Mouse (Mus musculus) intestine, postnatal 0 days (tissue): ENCODE data around the gene Mns1. TPM values are rescaled to one million over a fixed set of nuclear protein-coding genes. Genes with fewer than 3 reads are reported as not detected.

Experiments used
- ATAC-seq: fragments of 200-750 bp; cut with Nextera tagmentation; 2 replicates; pipeline ENCODE4 v1.8.0; 2017; ENCODE audit warnings: mild to moderate bottlenecking, moderate TSS enrichment, moderate library complexity
- H3K27ac ChIP-seq: fragments of 300-500 bp; sonication (generic); 2 replicates; pipeline ENCODE4 v1.5.1; 2014; ENCODE audit warnings: mild to moderate bottlenecking, low read depth, low read length, moderate library complexity
- H3K27me3 ChIP-seq: fragments of 300-500 bp; sonication (generic); replicated peaks from 2 replicates; pipeline ENCODE4 v1.6.1; 2014; ENCODE audit warnings: low read length, mixed read lengths; ENCODE audit not compliant: control insufficient read depth, insufficient read depth
- H3K36me3 ChIP-seq: fragments of 300-500 bp; sonication (generic); 2 replicates; pipeline ENCODE4 v1.6.1; 2014; ENCODE audit warnings: mild to moderate bottlenecking, moderate library complexity; ENCODE audit not compliant: control insufficient read depth, insufficient read depth
- H3K4me1 ChIP-seq: fragments of 300-500 bp; sonication (generic); replicated peaks from 2 replicates; pipeline ENCODE4 v1.6.1; 2014; ENCODE audit warnings: antibody characterized with exemption, low read length, mixed read lengths; ENCODE audit not compliant: control insufficient read depth, insufficient read depth
- H3K4me2 ChIP-seq: fragments of 300-500 bp; sonication (generic); replicated peaks from 2 replicates; pipeline ENCODE4 v1.6.1; 2014; ENCODE audit warnings: low read depth, mild to moderate bottlenecking, moderate library complexity
- H3K4me3 ChIP-seq: fragments of 300-500 bp; sonication (generic); 2 replicates; pipeline ENCODE4 v1.5.1; 2014; ENCODE audit warnings: low read depth, low read length
- H3K9ac ChIP-seq: fragments of 300-500 bp; sonication (generic); 2 replicates; pipeline ENCODE4 v1.6.1; 2014; ENCODE audit warnings: mild to moderate bottlenecking, low read depth, low read length
- H3K9me3 ChIP-seq: fragments of 300-500 bp; sonication (generic); 2 replicates; pipeline ENCODE4 v1.6.1; 2016; ENCODE audit warnings: mixed run types; ENCODE audit not compliant: control insufficient read depth
- CTCF ChIP-seq: sonication (generic); IDR thresholded peaks from 2 replicates; pipeline ENCODE4 v1.5.1; 2016; ENCODE audit warnings: low read depth, mild to moderate bottlenecking, control low read depth, antibody characterized with exemption, moderate library complexity
- WGBS: fragments of 180-500 bp; shearing (Covaris S2); extraction: QIAGEN DNeasy Blood & Tissue Kit; methylation state at CpG from one replicate; pipeline ENCODE4 v1.1.7; 2014; 5-methylcytosine and 5-hydroxymethylcytosine counted together
- polyA plus RNA-seq: library from polyadenylated mRNA; unstranded; fragments of >200 nt; fragmentation: Nextera tagmentation; extraction: Ambion mirVana; gene quantifications from 2 replicates; pipeline ENCODE4 v1.2.1, GENCODE M21; 2015

Gene Mns1
- polyA plus RNA-seq, 1 experiment from 2014 or later = 4.2 TPM

DNA sequence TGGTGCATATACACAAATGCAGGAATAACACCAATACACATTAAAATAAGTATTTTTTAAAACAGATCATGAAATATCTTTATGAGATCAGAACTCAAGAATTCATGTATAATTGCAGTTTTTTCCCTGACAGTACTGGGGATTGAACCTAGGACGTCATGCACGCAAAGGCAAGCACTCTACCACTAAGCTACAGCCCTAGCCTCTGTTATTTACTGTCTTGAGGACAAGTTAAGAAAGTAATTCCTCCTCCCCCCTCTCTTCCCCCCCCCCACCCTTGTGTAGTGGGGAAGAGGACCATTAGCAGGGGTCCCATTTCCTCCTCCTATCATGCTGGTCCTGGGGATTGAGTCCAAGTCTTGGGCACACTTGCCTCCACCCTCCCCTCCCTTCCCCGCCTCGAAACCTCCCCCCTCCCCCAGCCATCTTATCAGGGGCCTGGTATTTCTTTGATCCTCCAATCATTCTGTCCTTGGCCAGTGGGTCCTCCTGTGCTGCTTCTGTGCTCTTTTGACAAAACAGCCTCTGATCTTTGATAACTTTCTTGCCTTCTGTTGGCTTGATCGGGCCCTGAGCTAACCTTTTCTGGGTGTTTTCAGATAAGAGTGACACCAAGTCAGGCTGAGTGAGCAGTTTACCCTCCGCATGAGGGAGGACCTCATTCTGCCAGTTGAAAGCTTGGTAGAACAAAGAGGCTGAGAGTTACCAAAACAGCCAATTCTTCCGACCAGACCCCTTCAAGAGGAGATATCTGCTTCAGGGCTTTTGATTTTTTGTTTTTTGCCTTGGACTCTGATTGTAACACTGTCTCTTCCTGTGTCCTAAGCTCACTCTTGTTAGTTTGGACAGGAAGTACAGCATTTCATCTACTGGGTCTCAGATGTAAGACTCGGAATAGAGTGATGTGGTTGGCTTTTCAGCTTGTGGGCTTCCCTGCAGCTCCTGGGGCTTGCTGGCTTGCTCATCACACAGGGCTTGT, 3.4 kb downstream of the Mns1 start:
- Histone ChIP-seq H3K4me1 (no peaks in the 10 kb centered on the region), H3K4me3 (no peak overlapping the region), H3K27ac (no peak overlapping the region), H3K9ac (no peak overlapping the region), H3K36me3 (no peaks in the 10 kb centered on the region; the same call in 1 of the 2 replicates), H3K9me3 (no peaks in the 10 kb centered on the region), H3K4me2 (no peak overlapping the region), H3K27me3 (no peaks in the 10 kb centered on the region)
- no peak for TF ChIP-seq CTCF
- no peak for ATAC-seq
- 59% methylated on average over 8 of the region's 8 CpGs for WGBS

DNA sequence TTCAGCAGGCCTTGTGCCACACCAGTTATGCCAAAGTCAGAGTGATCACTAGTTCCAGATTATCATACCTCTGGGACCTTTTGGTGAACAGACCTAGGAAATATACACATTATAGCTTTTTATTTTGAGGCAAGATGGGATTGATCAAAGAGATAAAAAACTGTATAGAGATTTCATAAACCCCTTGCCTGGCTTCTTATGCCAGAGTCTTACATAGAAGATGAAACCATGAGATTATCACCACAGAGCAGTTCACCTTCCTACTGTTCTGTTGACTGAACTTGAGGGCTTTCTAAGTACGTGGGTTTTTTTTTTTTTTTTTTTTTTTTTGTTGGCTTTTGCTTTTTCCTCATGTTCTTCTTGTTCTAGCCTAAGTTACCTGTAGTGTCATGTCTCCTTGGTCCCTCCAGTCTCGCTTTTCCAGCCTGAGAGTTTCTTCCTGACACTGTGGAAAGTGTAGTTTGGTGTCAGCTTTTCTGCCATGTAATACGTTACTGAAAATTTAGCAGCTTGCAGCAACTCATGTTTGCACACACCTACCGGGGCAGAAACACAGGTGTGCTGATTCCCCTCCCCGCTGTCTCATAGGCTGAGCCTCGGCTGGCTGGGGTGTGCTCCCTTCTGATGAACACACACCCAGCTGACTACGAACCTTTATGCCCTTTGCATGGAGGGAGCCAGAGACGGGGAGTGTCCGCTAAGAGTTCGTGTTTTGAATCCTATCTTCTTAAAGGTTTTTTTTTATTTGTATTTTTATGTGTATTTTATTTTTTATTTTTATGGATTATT, 4.3 kb downstream of the Mns1 start:
- Histone ChIP-seq H3K9me3 (no peaks in the 10 kb centered on the region), H3K36me3 (no peaks in the 10 kb centered on the region; the same call in 1 of the 2 replicates), H3K27ac (no peak overlapping the region), H3K4me1 (no peaks in the 10 kb centered on the region), H3K27me3 (no peaks in the 10 kb centered on the region), H3K9ac (no peak overlapping the region), H3K4me3 (no peak overlapping the region), H3K4me2 (no peak overlapping the region)
- TF ChIP-seq CTCF = no peak
- 64% methylated on average over 10 of the region's 10 CpGs for WGBS
- no peak for ATAC-seq

DNA sequence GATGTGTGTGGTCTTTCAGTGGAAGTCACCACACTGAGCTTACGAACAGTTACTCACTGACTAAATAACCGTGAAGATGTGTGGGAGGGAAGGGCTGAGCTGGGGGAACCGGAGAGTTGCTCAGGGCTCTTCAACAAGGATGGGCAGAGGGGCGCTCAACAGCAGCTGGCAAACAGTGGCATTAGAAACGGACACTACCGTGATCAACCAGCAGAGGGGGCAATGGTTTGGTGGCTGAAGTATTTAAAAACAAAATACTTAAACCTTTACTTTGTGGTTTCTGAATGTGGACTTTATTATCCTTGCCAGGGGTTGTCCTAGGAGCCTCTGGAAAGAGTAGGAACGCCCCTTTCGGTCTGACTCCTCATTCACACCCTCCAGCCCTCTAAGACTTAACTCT, 10.2 kb downstream of the Mns1 start:
- 0 out of 2 replicates have a peak, but pooled peaks cover 3% of the 10 kb centered on the region for H3K4me1 ChIP-seq
- no peak for ATAC-seq
- no peaks in the 10 kb centered on the region for H3K9me3 ChIP-seq
- H3K27me3 ChIP-seq = no peaks in the 10 kb centered on the region
- TF ChIP-seq CTCF = peak; percentile 77
- no peak overlapping the region for H3K27ac ChIP-seq
- H3K9ac ChIP-seq = no peak overlapping the region
- no peaks in the 10 kb centered on the region; the same call in 1 of the 2 replicates for H3K36me3 ChIP-seq
- no peak overlapping the region for H3K4me2 ChIP-seq
- no peak overlapping the region for H3K4me3 ChIP-seq
- WGBS = 50% methylated on average over 8 of the region's 8 CpGs

- Histone ChIP-seq H3K27ac (0 out of 2 replicates have a peak overlapping the region, but pooled peaks have one; percentile 41), H3K27me3 (no peaks in the 10 kb centered on the region), H3K4me1 (0 out of 2 replicates have a peak, but pooled peaks cover 3% of the 10 kb centered on the region), H3K36me3 (no peaks in the 10 kb centered on the region; the same call in 1 of the 2 replicates), H3K4me2 (peak overlapping the region; percentile 58), H3K9ac (no peak overlapping the region), H3K4me3 (peak overlapping the region; percentile 40), H3K9me3 (no peaks in the 10 kb centered on the region)
- ATAC-seq = peak; percentile 76
- 26% methylated on average over 7 of the region's 7 CpGs for WGBS
- 0 out of 2 replicates have a peak, but pooled peaks have one; percentile 2 for TF ChIP-seq CTCF
These were observed 11.6 kb downstream of the Mns1 start for GRCm38 (mm10) chr9:72449367-72449766.

DNA sequence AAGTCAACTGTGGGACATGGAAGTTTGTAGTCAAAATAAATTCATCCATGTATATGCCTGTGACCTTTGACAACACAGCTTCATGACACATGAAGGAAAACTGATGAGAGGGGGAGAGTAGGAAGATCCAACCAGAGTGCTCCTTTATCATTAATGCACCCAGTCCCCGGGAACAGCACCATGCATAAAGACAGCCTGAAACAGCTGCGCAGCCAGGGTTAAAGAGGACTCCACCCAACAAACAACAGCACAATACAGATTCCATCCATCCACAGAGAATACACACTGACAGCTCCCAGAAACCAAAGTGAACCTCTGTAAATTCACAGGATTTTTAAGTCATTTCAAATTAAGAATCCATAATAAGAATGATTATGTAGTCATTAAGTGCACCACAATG, 12.0 kb downstream of the Mns1 start:
- no peak overlapping the region for H3K9ac ChIP-seq
- 0 out of 2 replicates have a peak, but pooled peaks cover 3% of the 10 kb centered on the region for H3K4me1 ChIP-seq
- 72% methylated on average over 2 of the region's 2 CpGs for WGBS
- H3K27me3 ChIP-seq = no peaks in the 10 kb centered on the region
- no peaks in the 10 kb centered on the region for H3K9me3 ChIP-seq
- no peak for ATAC-seq
- H3K27ac ChIP-seq = no peak overlapping the region
- H3K36me3 ChIP-seq = no peaks in the 10 kb centered on the region; the same call in 1 of the 2 replicates
- peak overlapping the region; percentile 40 for H3K4me3 ChIP-seq
- peak overlapping the region; percentile 58 for H3K4me2 ChIP-seq
- TF ChIP-seq CTCF = no peak

GRCm38 (mm10) chr9:72450363-72450762, 12.6 kb downstream of the Mns1 start:
- H3K4me3 ChIP-seq = no peak overlapping the region
- TF ChIP-seq CTCF = no peak
- no peaks in the 10 kb centered on the region for H3K27me3 ChIP-seq
- peak; percentile 46; the same call in 1 of the 2 replicates for ATAC-seq
- H3K4me1 ChIP-seq = 0 out of 2 replicates have a peak, but pooled peaks cover 3% of the 10 kb centered on the region
- no peaks in the 10 kb centered on the region; the same call in 1 of the 2 replicates for H3K36me3 ChIP-seq
- WGBS = 63% methylated on average over 1 of the region's 1 CpGs
- no peak overlapping the region for H3K9ac ChIP-seq
- H3K9me3 ChIP-seq = no peaks in the 10 kb centered on the region
- no peak overlapping the region for H3K27ac ChIP-seq
- H3K4me2 ChIP-seq = no peak overlapping the region
